Mouse (Mus musculus) forebrain, embryonic 11.5 days (tissue): Measurements from ENCODE around the gene P4ha2. TPM values are rescaled to one million over a fixed set of nuclear protein-coding genes. Genes with fewer than 3 reads are reported as not detected.

Experiments used
- ATAC-seq: fragments of 200-750 bp; cut with Nextera tagmentation; replicated peaks from 2 replicates; pipeline ENCODE4 v1.8.0; 2017; ENCODE audit warnings: moderate TSS enrichment; ENCODE audit not compliant: low FRiP score
- DNase-seq: peaks from one replicate; pipeline ENCODE4 v3.0.0-alpha.2; 2017; ENCODE audit warnings: low spot score
- H3K27ac ChIP-seq: fragments of 300-500 bp; sonication (generic); 2 replicates; pipeline ENCODE4 v1.5.1; 2014; ENCODE audit warnings: low read depth, low read length
- H3K27me3 ChIP-seq: fragments of 300-500 bp; sonication (generic); 2 replicates; pipeline ENCODE4 v1.6.1; 2014; ENCODE audit warnings: mild to moderate bottlenecking, low read length, mixed read lengths; ENCODE audit not compliant: control insufficient read depth, insufficient read depth
- H3K36me3 ChIP-seq: fragments of 300-500 bp; sonication (generic); 2 replicates; pipeline ENCODE4 v1.6.1; 2014; ENCODE audit warnings: mild to moderate bottlenecking, low read length, moderate library complexity, mixed read lengths; ENCODE audit not compliant: control insufficient read depth, insufficient read depth
- H3K4me1 ChIP-seq: fragments of 300-500 bp; sonication (generic); replicated peaks from 2 replicates; pipeline ENCODE4 v1.6.1; 2014; ENCODE audit warnings: low read length, mixed read lengths; ENCODE audit not compliant: control insufficient read depth, insufficient read depth
- H3K4me2 ChIP-seq: fragments of 300-500 bp; sonication (generic); 2 replicates; pipeline ENCODE4 v1.6.1; 2014; ENCODE audit warnings: low read depth, mild to moderate bottlenecking, low read length, moderate library complexity, mixed read lengths; ENCODE audit not compliant: severe bottlenecking
- H3K4me3 ChIP-seq: fragments of 300-500 bp; sonication (generic); 2 replicates; pipeline ENCODE4 v1.5.1; 2014; ENCODE audit warnings: low read depth, low read length
- H3K9ac ChIP-seq: fragments of 300-500 bp; sonication (generic); 2 replicates; pipeline ENCODE4 v1.6.1; 2014; ENCODE audit warnings: low read length
- H3K9me3 ChIP-seq: fragments of 300-500 bp; sonication (generic); 2 replicates; pipeline ENCODE4 v1.6.1; 2016; ENCODE audit warnings: low read length, mixed read lengths; ENCODE audit not compliant: control insufficient read depth
- WGBS: fragments of 180-500 bp; shearing (Covaris S2); extraction: QIAGEN DNeasy Blood & Tissue Kit; methylation state at CpG from one replicate; pipeline ENCODE4 v1.1.7; 2014; 5-methylcytosine and 5-hydroxymethylcytosine counted together
- polyA plus RNA-seq: library from polyadenylated mRNA; unstranded; fragments of >200 nt; fragmentation: Nextera tagmentation; extraction: Ambion mirVana; gene quantifications from 2 replicates; pipeline ENCODE4 v1.2.1, GENCODE M21; 2014

Gene P4ha2
- polyA plus RNA-seq, 1 experiment from 2014 or later, result 16.4 TPM

DNA sequence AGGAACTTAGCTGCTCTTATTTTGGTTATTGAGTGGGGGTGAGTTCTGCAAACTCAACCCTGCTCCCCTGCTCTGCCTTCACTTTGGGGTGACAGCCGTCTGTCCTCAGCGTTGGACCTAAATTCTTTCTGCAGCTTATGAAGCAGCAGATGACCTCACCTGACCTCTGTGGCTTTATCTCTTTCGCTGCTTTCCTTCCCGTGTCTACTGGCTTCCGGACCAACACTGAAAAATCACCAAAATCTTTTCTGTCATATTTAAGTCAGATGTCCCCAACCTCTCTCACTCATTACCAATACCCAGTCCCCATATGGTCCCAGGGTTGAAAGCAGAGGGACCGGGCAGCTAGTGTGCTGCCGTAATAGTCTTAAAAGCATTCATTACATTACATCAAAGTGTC, 7.7 kb upstream of the P4ha2 start:
- Histone ChIP-seq H3K36me3 (no peaks in the 10 kb centered on the region), H3K4me2 (no peak overlapping the region)
- 71% methylated on average over 7 of the region's 7 CpGs for WGBS

GRCm38 (mm10) chr11:54093000-54093399, 6.9 kb upstream of the P4ha2 start:
- no peaks in the 10 kb centered on the region for H3K27me3 ChIP-seq
- no peaks in the 10 kb centered on the region for H3K36me3 ChIP-seq
- H3K4me2 ChIP-seq, result no peak overlapping the region
- ATAC-seq (no peak), DNase-seq (no peak)
- H3K4me1 ChIP-seq, result no peaks in the 10 kb centered on the region
- no peak overlapping the region for H3K4me3 ChIP-seq
- no peak overlapping the region for H3K9ac ChIP-seq
- WGBS, result 6% methylated on average over 3 of the region's 3 CpGs
- no peak overlapping the region for H3K27ac ChIP-seq
- H3K9me3 ChIP-seq, result no peaks in the 10 kb centered on the region

More for the DNA sequence above, 7.7 kb upstream of the P4ha2 start:
- Histone ChIP-seq H3K9ac (no peak overlapping the region), H3K27ac (no peak overlapping the region), H3K27me3 (no peaks in the 10 kb centered on the region), H3K9me3 (no peaks in the 10 kb centered on the region), H3K4me3 (no peak overlapping the region), H3K4me1 (no peaks in the 10 kb centered on the region)
- ATAC-seq (no peak), DNase-seq (no peak)

DNA sequence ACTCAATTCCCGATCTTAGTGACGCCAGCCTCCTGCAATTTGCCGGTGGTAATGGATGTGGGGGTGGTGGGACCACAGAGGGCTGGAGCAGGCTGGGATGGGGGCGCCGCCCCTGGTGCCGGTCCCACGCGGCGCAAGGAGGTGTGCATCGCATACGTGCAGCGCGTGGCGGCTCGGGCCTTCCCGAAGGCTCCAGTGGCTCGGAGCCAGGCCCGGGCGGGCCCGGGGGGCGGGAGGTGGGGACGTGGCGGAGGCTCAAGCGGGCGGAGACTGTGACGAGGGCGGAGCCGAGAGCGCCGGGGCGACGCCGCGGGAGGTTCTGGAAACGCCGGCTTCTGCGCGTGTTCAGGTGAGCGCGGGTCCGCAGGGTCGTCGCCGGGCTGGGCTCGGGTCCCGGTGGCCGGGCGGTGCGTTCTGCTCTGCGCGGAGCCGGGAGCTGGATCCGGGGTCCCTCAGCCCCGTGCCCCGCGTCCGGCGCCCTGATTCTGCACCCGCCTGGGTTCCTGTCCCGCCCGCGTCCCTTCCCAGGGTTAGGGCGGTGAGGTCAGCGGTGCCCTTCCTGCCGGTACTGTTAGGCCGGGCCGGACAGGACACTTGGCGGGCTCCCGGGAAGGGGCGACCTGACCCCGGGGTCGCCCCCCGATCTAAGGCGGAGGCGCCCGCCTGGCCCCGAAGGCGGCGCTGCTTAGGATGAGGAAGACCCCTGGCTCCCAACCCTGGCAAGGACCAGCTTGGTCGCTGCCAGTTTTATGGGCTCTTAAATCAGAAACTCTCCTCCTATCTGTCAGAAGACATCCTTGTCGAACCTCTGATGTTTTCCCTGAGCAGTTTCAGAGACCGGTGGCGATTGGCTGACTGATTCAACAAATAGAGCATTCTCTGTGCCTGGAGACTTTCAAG, 1.0 kb downstream of the P4ha2 start:
- Histone ChIP-seq H3K9ac (peak overlapping the region; percentile 67), H3K27ac (no peak overlapping the region), H3K4me1 (peaks cover 6% of the 10 kb centered on the region; the same call in 1 of the 2 replicates), H3K4me2 (peak overlapping the region; percentile 99), H3K4me3 (peak overlapping the region; percentile 57), H3K36me3 (no peaks in the 10 kb centered on the region), H3K27me3 (peaks cover 3% of the 10 kb centered on the region), H3K9me3 (no peaks in the 10 kb centered on the region)
- WGBS, result under 1% methylated on average over 57 of the region's 83 CpGs
- DNase-seq (peak; percentile 87), ATAC-seq (peak; percentile 82)

DNA sequence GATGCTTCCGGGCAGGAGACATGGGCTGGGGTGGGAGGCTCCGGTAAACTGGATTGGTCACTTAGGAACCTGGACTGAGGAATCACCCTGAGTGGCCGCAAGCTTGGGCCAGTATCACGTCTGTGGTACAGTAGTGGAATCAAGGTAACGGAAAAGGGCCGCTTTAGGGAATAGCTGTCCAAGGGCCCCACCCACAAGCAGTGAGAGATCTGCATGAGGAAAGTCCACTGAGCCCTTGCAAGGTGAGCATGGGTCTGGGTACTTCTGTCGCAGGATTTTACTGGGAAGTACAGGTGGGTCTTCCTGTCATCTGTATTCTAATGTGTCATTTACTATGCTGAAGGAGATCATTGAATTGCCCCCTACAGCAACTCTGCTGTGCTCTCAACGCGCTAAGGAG, 1.8 kb downstream of the P4ha2 start:
- Histone ChIP-seq H3K9ac (peak overlapping the region; percentile 67; the same call in 1 of the 2 replicates), H3K9me3 (no peaks in the 10 kb centered on the region)
- WGBS, result 72% methylated on average over 9 of the region's 9 CpGs

DNA sequence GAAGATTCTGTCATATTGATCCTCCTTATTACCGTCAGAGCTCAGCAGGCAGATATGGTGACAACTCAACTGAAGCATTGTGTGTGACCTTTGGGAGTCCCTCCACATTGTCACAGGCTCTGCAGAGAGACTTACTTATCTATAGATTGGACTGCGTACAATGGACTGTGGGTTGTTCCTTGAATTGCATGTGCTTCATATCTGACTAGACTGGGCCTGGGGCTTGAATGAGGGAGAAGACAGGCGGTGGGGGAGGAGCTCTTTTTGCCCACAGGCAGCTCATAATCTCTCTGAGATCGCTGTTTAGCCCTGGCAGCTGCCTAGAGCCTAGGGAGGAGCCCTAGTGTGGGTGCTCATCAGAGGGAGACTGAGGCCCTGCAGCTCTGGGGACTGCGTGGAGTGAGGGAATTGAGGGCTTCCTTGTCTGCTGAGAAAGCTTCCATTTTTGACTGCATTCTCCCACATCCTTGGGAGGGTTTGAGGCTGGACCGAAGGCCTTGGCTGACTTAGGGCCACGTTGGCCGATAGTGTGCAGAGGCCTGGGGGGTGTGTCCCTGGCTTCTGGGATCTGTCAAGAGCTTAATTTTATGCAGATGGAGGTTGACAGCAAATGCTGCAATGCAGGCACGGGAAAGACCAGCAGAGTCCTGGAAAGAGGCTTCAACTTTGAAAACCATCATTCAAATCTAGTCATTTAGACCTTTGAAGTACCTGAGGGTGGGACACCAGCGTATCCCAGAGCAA, 3.0 kb downstream of the P4ha2 start:
- Histone ChIP-seq H3K4me1 (peaks cover 6% of the 10 kb centered on the region; the same call in 1 of the 2 replicates), H3K9me3 (no peaks in the 10 kb centered on the region), H3K9ac (no peak overlapping the region), H3K27ac (no peak overlapping the region), H3K4me3 (no peak overlapping the region), H3K27me3 (peaks cover 3% of the 10 kb centered on the region), H3K4me2 (no peak overlapping the region), H3K36me3 (no peaks in the 10 kb centered on the region)
- WGBS, result 78% methylated on average over 10 of the region's 10 CpGs
- ATAC-seq, result no peak
- no peak for DNase-seq

More for the DNA sequence above, 1.8 kb downstream of the P4ha2 start:
- Histone ChIP-seq H3K4me1 (peaks cover 6% of the 10 kb centered on the region; the same call in 1 of the 2 replicates), H3K4me3 (no peak overlapping the region), H3K27ac (no peak overlapping the region), H3K36me3 (no peaks in the 10 kb centered on the region), H3K4me2 (no peak overlapping the region), H3K27me3 (peaks cover 3% of the 10 kb centered on the region)
- no peak for DNase-seq
- no peak for ATAC-seq

GRCm38 (mm10) chr11:54105011-54105410, 5.1 kb downstream of the P4ha2 start:
- no peak overlapping the region for H3K4me2 ChIP-seq
- peaks cover 3% of the 10 kb centered on the region for H3K27me3 ChIP-seq
- WGBS, result 94% methylated on average over 6 of the region's 6 CpGs
- DNase-seq (no peak), ATAC-seq (no peak)
- H3K36me3 ChIP-seq, result no peaks in the 10 kb centered on the region
- H3K27ac ChIP-seq, result no peak overlapping the region
- H3K9me3 ChIP-seq, result no peaks in the 10 kb centered on the region
- no peak overlapping the region for H3K9ac ChIP-seq
- H3K4me3 ChIP-seq, result no peak overlapping the region
- peaks cover 6% of the 10 kb centered on the region; the same call in 1 of the 2 replicates for H3K4me1 ChIP-seq

GRCm38 (mm10) chr11:54106676-54107075, 6.8 kb downstream of the P4ha2 start:
- Histone ChIP-seq H3K9me3 (no peaks in the 10 kb centered on the region), H3K27ac (no peak overlapping the region), H3K4me3 (no peak overlapping the region), H3K36me3 (no peaks in the 10 kb centered on the region), H3K9ac (no peak overlapping the region), H3K4me1 (no peaks in the 10 kb centered on the region), H3K4me2 (no peak overlapping the region), H3K27me3 (no peaks in the 10 kb centered on the region)
- DNase-seq (no peak), ATAC-seq (no peak)
- 91% methylated on average over 3 of the region's 3 CpGs for WGBS

DNA sequence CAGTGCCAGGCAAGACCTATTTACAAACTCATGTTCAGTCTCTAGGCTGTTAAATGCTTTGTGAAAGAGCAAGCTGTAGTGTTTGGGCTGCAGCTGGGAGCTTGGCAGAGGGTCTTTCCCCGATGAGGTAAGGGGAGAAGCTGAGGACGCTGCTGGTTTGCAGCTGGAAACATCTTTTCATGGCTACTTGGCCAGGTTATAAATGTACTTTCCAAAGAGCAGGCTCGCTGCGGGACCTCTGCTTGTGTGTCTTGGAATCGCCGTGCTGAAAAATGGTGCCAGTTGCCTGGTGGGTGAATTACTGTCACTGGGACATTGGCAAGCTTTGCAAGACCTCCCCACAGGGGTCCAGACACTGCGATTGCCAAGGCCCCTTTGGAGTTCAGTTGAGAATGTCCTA, 7.3 kb downstream of the P4ha2 start:
- Histone ChIP-seq H3K9me3 (no peaks in the 10 kb centered on the region), H3K9ac (no peak overlapping the region), H3K4me3 (no peak overlapping the region), H3K27ac (no peak overlapping the region), H3K4me1 (no peaks in the 10 kb centered on the region), H3K27me3 (no peaks in the 10 kb centered on the region), H3K4me2 (no peak overlapping the region), H3K36me3 (no peaks in the 10 kb centered on the region)
- ATAC-seq, result no peak
- no peak for DNase-seq
- WGBS, result 87% methylated on average over 7 of the region's 7 CpGs
